Mouse (Mus musculus) gastrocnemius, postnatal 4 days (tissue): ENCODE data around the gene Crabp1. TPM values are rescaled to one million over a fixed set of nuclear protein-coding genes. Genes with fewer than 3 reads are reported as not detected.

Experiments used
- DNase-seq, 2 experiments: peaks; one replicate each; pipeline ENCODE4 v3.0.0; 2021 to 2022; ENCODE audit warnings: low spot score in 2 of 2, mixed read lengths in 2 of 2
- total RNA-seq, 2 experiments: library from RNA; stranded (reverse); gene quantifications; 2 replicates each; pipeline ENCODE4 v1.2.3; 2021

The Crabp1 gene
- total RNA-seq, 2 experiments from 2014 or later = 17.0 to 18.4 TPM

GRCm38 (mm10) chr9:54765336-54766085 is 963 bp downstream of the Crabp1 start:
- DNase-seq = no peak

- DNase-seq = no peak
Measured at GRCm38 (mm10) chr9:54770140-54770780, 5.7 kb downstream of the Crabp1 start.

GRCm38 (mm10) chr9:54776451-54776982 is 12.0 kb downstream of the Crabp1 start:
- no peak for DNase-seq

GRCm38 (mm10) chr9:54779280-54779679 is 14.7 kb downstream of the Crabp1 start:
- no peak for DNase-seq

GRCm38 (mm10) chr9:54782504-54782903 is 18.0 kb downstream of the Crabp1 start:
- DNase-seq = peak in 1 of 2 experiments; percentile 46

GRCm38 (mm10) chr9:54784003-54784402 is 19.5 kb downstream of the Crabp1 start:
- DNase-seq = no peak

GRCm38 (mm10) chr9:54785215-54785614 is 20.7 kb downstream of the Crabp1 start:
- no peak for DNase-seq

GRCm38 (mm10) chr9:54786083-54786482 is 21.5 kb downstream of the Crabp1 start:
- DNase-seq = no peak

GRCm38 (mm10) chr9:54787760-54788159 is 23.2 kb downstream of the Crabp1 start:
- DNase-seq = peak; percentile 25 to 44

GRCm38 (mm10) chr9:54790271-54790670 is 25.7 kb downstream of the Crabp1 start:
- no peak for DNase-seq

- no peak for DNase-seq
Measured at GRCm38 (mm10) chr9:54801460-54801961, 37.0 kb downstream of the Crabp1 start.

GRCm38 (mm10) chr9:54802749-54803679 is 38.5 kb downstream of the Crabp1 start:
- peak in 1 of 2 experiments; percentile 34 for DNase-seq

- no peak for DNase-seq
Measured at GRCm38 (mm10) chr9:54804351-54804750, 39.8 kb downstream of the Crabp1 start.

GRCm38 (mm10) chr9:54807761-54808160 is 43.2 kb downstream of the Crabp1 start:
- DNase-seq = no peak

GRCm38 (mm10) chr9:54809953-54810352 is 45.4 kb downstream of the Crabp1 start:
- DNase-seq = no peak

GRCm38 (mm10) chr9:54816508-54817201 is 52.1 kb downstream of the Crabp1 start:
- no peak for DNase-seq

- DNase-seq = peak in 1 of 2 experiments; percentile 34
Measured at GRCm38 (mm10) chr9:54821442-54822100, 57.0 kb downstream of the Crabp1 start.
